ENCODE assay signal across 20 mouse cellular contexts in genomic region chr15:26228646-26229045, GRCm38 (mm10).
"Had no signal": no experiment of that assay in that cellular context is flagged by ENCODE, and none has a peak within 500 bp of the region (broad histone marks: within the 10 kb centered on the region; RNA-seq: fewer than 3 reads in every experiment).

No protein-coding gene starts in this region.

- H3K4me1 ChIP-seq: liver, embryonic 13.5 days; neural tube, embryonic 12.5 days; neural tube, embryonic 15.5 days; stomach, embryonic 15.5 days had no signal

- H3K27me3 ChIP-seq: liver, embryonic 13.5 days; neural tube, embryonic 12.5 days; neural tube, embryonic 15.5 days; stomach, embryonic 15.5 days had no signal

- ATAC-seq: inflammation-experienced regulatory T-cells, adult 6 months; intestine, embryonic 16.5 days had no signal

- H3K36me3 ChIP-seq: liver, embryonic 13.5 days; neural tube, embryonic 12.5 days; neural tube, embryonic 15.5 days; stomach, embryonic 15.5 days had no signal

- H3K4me2 ChIP-seq: liver, embryonic 13.5 days; midbrain, embryonic 11.5 days; neural tube, embryonic 12.5 days; neural tube, embryonic 15.5 days; stomach, embryonic 15.5 days had no signal

- DNase-seq: kidney, adult 18-20 months; kidney, adult 9 months; kidney, postnatal 14 days; kidney, postnatal 4 days; liver, embryonic 13.5 days; lung, adult 2 months; lung, postnatal 14 days; lung, postnatal 4 days; midbrain, embryonic 14.5 days; retina, postnatal 1 day; right cerebral cortex, postnatal 4 days; thymus, adult 18-20 months; thymus, postnatal 36 days had no signal

- H3K27ac ChIP-seq: left cerebral cortex, adult 2 months; liver, embryonic 13.5 days; neural tube, embryonic 12.5 days; neural tube, embryonic 15.5 days; stomach, embryonic 15.5 days had no signal

- H3K9ac ChIP-seq: liver, embryonic 13.5 days; neural tube, embryonic 12.5 days; neural tube, embryonic 15.5 days; stomach, embryonic 15.5 days had no signal

- H3K4me3 ChIP-seq: left cerebral cortex, adult 2 months; liver, embryonic 13.5 days; neural tube, embryonic 12.5 days; neural tube, embryonic 15.5 days; stomach, embryonic 15.5 days had no signal

- H3K9me3 ChIP-seq: liver, embryonic 13.5 days; neural tube, embryonic 12.5 days; neural tube, embryonic 15.5 days; stomach, embryonic 15.5 days had no signal
